8 mouse cellular contexts compared by ENCODE assay signal in genomic region chr1:58392652-58393283, GRCm38 (mm10). TPM values are rescaled to one million over a fixed set of nuclear protein-coding genes. Genes with fewer than 3 reads are reported as not detected.
DNase-seq lines count a peak whose midpoint lies in the region; ATAC-seq lines count a peak whose summit lies in the region.

Gene Bzw1 (plus strand): TSS chr1:58392898.

- ATAC-seq in inflammation-experienced regulatory T-cells, adult 6 months: peak; percentile 91
- peak; percentile 87 for ATAC-seq in megakaryocyte-erythroid progenitor cell, adult 5-6 weeks (replicated peaks; ENCODE audit: low FRiP score, low TSS enrichment, poor library complexity, severe bottlenecking)

- intact Hi-C loops in gastrocnemius, postnatal 14 days (cut with DNase I; ENCODE audit: low total_unique reads): no loop called here
- intact Hi-C loops in left cerebral cortex, postnatal 10 days (cut with DNase I): loop anchor here (10.0 kb wide), 1 partner anchor 968 kb away; no protein-coding TSS in a partner anchor

- DNase-seq in adrenal gland, adult (ENCODE audit: inconsistent age in 2 of 2, low spot score in 1 of 2): peak; percentile 95 to 98
- DNase-seq in embryo, embryonic 10.5 days (ENCODE audit: low spot score): peak; percentile 93
- peak; percentile 96 for DNase-seq in gastrocnemius, postnatal 14 days
- DNase-seq in left cerebral cortex, postnatal 10 days (ENCODE audit: extremely low spot score in 1 of 2, low spot score in 2 of 2): peak; percentile 88 to 97
- peak; percentile 93 for DNase-seq in right cerebral cortex, postnatal 25 days
- DNase-seq in urinary bladder, postnatal 4 days (ENCODE audit: low spot score in 2 of 2): peak; percentile 92 to 95

RNA-seq across cellular contexts. Expression of gene Bzw1, which starts in this region (rescaled TPM):
- total RNA-seq in gastrocnemius, postnatal 14 days (2021): 10 to 100 TPM; 54.4 to 73.9 TPM
- polyA plus RNA-seq in inflammation-experienced regulatory T-cells, adult 6 months (2017; shearing (Covaris generic)): 100 to 1,000 TPM; 360 to 576 (median 385) TPM
- total RNA-seq in left cerebral cortex, postnatal 10 days (2021): 100 to 1,000 TPM; 264 to 272 TPM
- 135 and 139 TPM in 2 replicates for total RNA-seq in megakaryocyte-erythroid progenitor cell, adult 5-6 weeks (2014; fragmentation: Nextera tagmentation)
- total RNA-seq in megakaryocyte-erythroid progenitor cell, adult 5-6 weeks (2017): 242 and 249 TPM in 2 replicates

Comparison
In these comparisons a context has a peak if more than half of its experiments do, and no peak if none do; other contexts are left out.
1. Peak in every context shown above with its lines: DNase-seq and ATAC-seq.